Mouse (Mus musculus) adipocyte (in vitro differentiated cells): Measurements from ENCODE around the gene Rnf151.
"Not testable (repeated sequence)": the region's sequence is repeated elsewhere in the genome, so short reads cannot be mapped to it uniquely, and the experiment has no call there.

Experiments
- DNase-seq: peaks from one replicate; pipeline ENCODE4 v3.0.0-alpha.2; 2016; ENCODE audit warnings: low spot score

The Rnf151 gene

GRCm38 (mm10) chr17:24705821-24706220, 12.0 kb downstream of the Rnf151 start:
- DNase-seq: no peak

- DNase-seq: no peak
Measured at GRCm38 (mm10) chr17:24701251-24701650, 16.6 kb downstream of the Rnf151 start.

GRCm38 (mm10) chr17:24699473-24699872, 18.4 kb downstream of the Rnf151 start:
- no peak for DNase-seq

- no peak for DNase-seq
Measured at GRCm38 (mm10) chr17:24698715-24699114, 19.1 kb downstream of the Rnf151 start.

- DNase-seq: no peak
Measured at GRCm38 (mm10) chr17:24697985-24698384, 19.9 kb downstream of the Rnf151 start.

GRCm38 (mm10) chr17:24696011-24696697, 21.7 kb downstream of the Rnf151 start, which contains the start of the genes Gfer and Noxo1:
Gene Gfer (minus strand): TSS chr17:24696156.
Gene Noxo1 (plus strand): TSS chr17:24696234.
- peak; percentile 87 for DNase-seq

- peak; percentile 63 for DNase-seq
Measured at GRCm38 (mm10) chr17:24695326-24696010, 22.4 kb downstream of the Rnf151 start.

- no peak for DNase-seq
Measured at GRCm38 (mm10) chr17:24692385-24692784, 25.5 kb downstream of the Rnf151 start.

- no peak for DNase-seq
Measured at GRCm38 (mm10) chr17:24689251-24690081, 28.4 kb downstream of the Rnf151 start, which contains the start of gene Syngr3. Gene Syngr3 (minus strand): TSS chr17:24689955.

GRCm38 (mm10) chr17:24687599-24687998, 30.3 kb downstream of the Rnf151 start:
- DNase-seq: no peak

- no peak for DNase-seq
Measured at GRCm38 (mm10) chr17:24687146-24687595, 30.7 kb downstream of the Rnf151 start.

GRCm38 (mm10) chr17:24686514-24686913, 31.3 kb downstream of the Rnf151 start:
- DNase-seq: no peak

- no peak for DNase-seq
Measured at GRCm38 (mm10) chr17:24677500-24678080, 40.3 kb downstream of the Rnf151 start.

GRCm38 (mm10) chr17:24676877-24677276, 41.0 kb downstream of the Rnf151 start:
- no peak for DNase-seq

GRCm38 (mm10) chr17:24676187-24676586, 41.7 kb downstream of the Rnf151 start:
- peak; percentile 80 for DNase-seq

- no peak for DNase-seq
Measured at GRCm38 (mm10) chr17:24674277-24674676, 43.6 kb downstream of the Rnf151 start.

GRCm38 (mm10) chr17:24672141-24672540, 45.7 kb downstream of the Rnf151 start:
- DNase-seq: peak; percentile 70

- DNase-seq: no peak
Measured at GRCm38 (mm10) chr17:24671346-24671745, 46.5 kb downstream of the Rnf151 start.

- DNase-seq: peak; percentile 68
Measured at GRCm38 (mm10) chr17:24670246-24670844, 47.5 kb downstream of the Rnf151 start.

- DNase-seq: peak; percentile 92
Measured at GRCm38 (mm10) chr17:24669545-24670245, 48.2 kb downstream of the Rnf151 start, which contains the start of gene Zfp598. Gene Zfp598 (plus strand): TSS chr17:24669687.

- not testable (repeated sequence) for DNase-seq
Measured at GRCm38 (mm10) chr17:24669214-24669544, 48.7 kb downstream of the Rnf151 start.
